Mouse (Mus musculus) stomach, postnatal 0 days (tissue): ENCODE data around the gene St3gal4. TPM values are rescaled to one million over a fixed set of nuclear protein-coding genes. Genes with fewer than 3 reads are reported as not detected.
A peak's percentile ranks its signal among the peaks of the same experiment; 100 is the strongest.
"Not testable (repeated sequence)": the region's sequence is repeated elsewhere in the genome, so short reads cannot be mapped to it uniquely, and the experiment has no call there.

Source experiments
- ATAC-seq: fragments of 200-750 bp; cut with Nextera tagmentation; 2 replicates; pipeline ENCODE4 v1.8.0; 2017; ENCODE audit not compliant: low FRiP score, low TSS enrichment
- DNase-seq: peaks from one replicate; pipeline ENCODE4 v3.0.0-alpha.2; 2016; ENCODE audit warnings: low spot score
- H3K27ac ChIP-seq: fragments of 300-500 bp; sonication (generic); replicated peaks from 2 replicates; pipeline ENCODE4 v1.5.1; 2014; ENCODE audit warnings: mild to moderate bottlenecking, control low read depth
- H3K27me3 ChIP-seq: fragments of 300-500 bp; sonication (generic); 2 replicates; pipeline ENCODE4 v1.6.1; 2014; ENCODE audit warnings: low read length; ENCODE audit not compliant: control insufficient read depth, insufficient read depth
- H3K36me3 ChIP-seq: fragments of 300-500 bp; sonication (generic); 2 replicates; pipeline ENCODE4 v1.6.1; 2014; ENCODE audit warnings: low read length, mixed read lengths; ENCODE audit not compliant: control insufficient read depth, insufficient read depth
- H3K4me1 ChIP-seq: fragments of 300-500 bp; sonication (generic); replicated peaks from 2 replicates; pipeline ENCODE4 v1.6.1; 2014; ENCODE audit warnings: antibody characterized with exemption; ENCODE audit not compliant: control insufficient read depth, insufficient read depth
- H3K4me2 ChIP-seq: fragments of 300-500 bp; sonication (generic); replicated peaks from 2 replicates; pipeline ENCODE4 v1.6.1; 2014; ENCODE audit warnings: low read depth, mild to moderate bottlenecking, control low read depth, moderate library complexity
- H3K4me3 ChIP-seq: fragments of 300-500 bp; sonication (generic); 2 replicates; pipeline ENCODE4 v1.5.1; 2014; ENCODE audit warnings: low read depth, low read length, control low read depth
- H3K9ac ChIP-seq: fragments of 300-500 bp; sonication (generic); 2 replicates; pipeline ENCODE4 v1.6.1; 2014; ENCODE audit warnings: mild to moderate bottlenecking, low read length, control low read depth, mixed read lengths
- H3K9me3 ChIP-seq: fragments of 300-500 bp; sonication (generic); 2 replicates; pipeline ENCODE4 v1.6.1; 2016; ENCODE audit warnings: low read length; ENCODE audit not compliant: control insufficient read depth
- CTCF ChIP-seq: IDR thresholded peaks from 2 replicates; pipeline ENCODE4 v1.5.1; 2016; ENCODE audit warnings: antibody characterized with exemption, low read depth, mild to moderate bottlenecking, moderate library complexity
- EP300 ChIP-seq: optimal IDR thresholded peaks from 2 replicates; pipeline ENCODE3; 2016; ENCODE audit warnings: antibody characterized with exemption
- WGBS: fragments of 180-500 bp; shearing (Covaris S2); extraction: QIAGEN DNeasy Blood & Tissue Kit; methylation state at CpG from one replicate; pipeline ENCODE4 v1.1.7; 2014; 5-methylcytosine and 5-hydroxymethylcytosine counted together
- polyA plus RNA-seq: library from polyadenylated mRNA; unstranded; fragments of >200 nt; fragmentation: Nextera tagmentation; extraction: Ambion mirVana; gene quantifications from 2 replicates; pipeline ENCODE4 v1.2.1, GENCODE M21; 2015

The St3gal4 gene
- polyA plus RNA-seq, 1 experiment from 2014 or later = 14.6 TPM

GRCm38 (mm10) chr9:35161721-35162120 lies 42.7 kb upstream of the St3gal4 start:
- Histone ChIP-seq H3K9ac (no peak overlapping the region), H3K4me3 (no peak overlapping the region), H3K4me1 (no peaks in the 10 kb centered on the region), H3K36me3 (no peaks in the 10 kb centered on the region), H3K27ac (no peak overlapping the region), H3K27me3 (no peaks in the 10 kb centered on the region), H3K4me2 (no peak overlapping the region), H3K9me3 (no peaks in the 10 kb centered on the region)
- DNase-seq (no peak), ATAC-seq (no peak)
- no peak for TF ChIP-seq CTCF
- no peak for TF ChIP-seq EP300
- WGBS = 86% methylated on average over 7 of the region's 7 CpGs

GRCm38 (mm10) chr9:35160662-35161061 lies 41.6 kb upstream of the St3gal4 start:
- H3K4me1 ChIP-seq = no peaks in the 10 kb centered on the region; the same call in 1 of the 2 replicates
- TF ChIP-seq CTCF (no peak), EP300 (no peak)
- ATAC-seq = no peak
- no peak overlapping the region for H3K27ac ChIP-seq
- WGBS = 67% methylated on average over 2 of the region's 2 CpGs
- H3K9ac ChIP-seq = no peak overlapping the region
- H3K27me3 ChIP-seq = no peaks in the 10 kb centered on the region
- no peaks in the 10 kb centered on the region for H3K9me3 ChIP-seq
- no peaks in the 10 kb centered on the region for H3K36me3 ChIP-seq
- H3K4me3 ChIP-seq = no peak overlapping the region
- DNase-seq = no peak
- no peak overlapping the region for H3K4me2 ChIP-seq

GRCm38 (mm10) chr9:35158477-35158876 lies 39.4 kb upstream of the St3gal4 start:
- Histone ChIP-seq H3K4me1 (no peaks in the 10 kb centered on the region; the same call in 1 of the 2 replicates), H3K36me3 (no peaks in the 10 kb centered on the region), H3K4me3 (no peak overlapping the region), H3K27me3 (no peaks in the 10 kb centered on the region), H3K9me3 (no peaks in the 10 kb centered on the region), H3K4me2 (no peak overlapping the region), H3K9ac (no peak overlapping the region), H3K27ac (no peak overlapping the region)
- 90% methylated on average over 3 of the region's 3 CpGs for WGBS
- TF ChIP-seq EP300 (no peak), CTCF (no peak)
- no peak for ATAC-seq
- no peak for DNase-seq

GRCm38 (mm10) chr9:35156862-35157261 lies 37.8 kb upstream of the St3gal4 start:
- Histone ChIP-seq H3K4me2 (no peak overlapping the region), H3K4me1 (no peaks in the 10 kb centered on the region; the same call in 1 of the 2 replicates), H3K9me3 (no peaks in the 10 kb centered on the region), H3K36me3 (no peaks in the 10 kb centered on the region), H3K27ac (peak overlapping the region; percentile 77), H3K4me3 (no peak overlapping the region), H3K27me3 (no peaks in the 10 kb centered on the region), H3K9ac (no peak overlapping the region)
- TF ChIP-seq CTCF (no peak), EP300 (no peak)
- ATAC-seq = peak; percentile 18; the same call in 1 of the 2 replicates
- 74% methylated on average over 4 of the region's 4 CpGs for WGBS
- DNase-seq = no peak

- Histone ChIP-seq H3K4me3 (no peak overlapping the region), H3K4me2 (no peak overlapping the region), H3K9ac (no peak overlapping the region), H3K27me3 (no peaks in the 10 kb centered on the region), H3K4me1 (no peaks in the 10 kb centered on the region; the same call in 1 of the 2 replicates), H3K36me3 (no peaks in the 10 kb centered on the region), H3K9me3 (no peaks in the 10 kb centered on the region), H3K27ac (peak overlapping the region; percentile 77)
- ATAC-seq = peak; percentile 85
- WGBS = 46% methylated on average over 5 of the region's 5 CpGs
- DNase-seq = no peak
- no peak for TF ChIP-seq CTCF
- no peak for TF ChIP-seq EP300
Measured at GRCm38 (mm10) chr9:35156002-35156710, 37.1 kb upstream of the St3gal4 start.

- Histone ChIP-seq H3K9ac (no peak overlapping the region), H3K4me1 (no peaks in the 10 kb centered on the region; the same call in 1 of the 2 replicates), H3K4me2 (no peak overlapping the region), H3K4me3 (no peak overlapping the region), H3K27ac (no peak overlapping the region), H3K9me3 (no peaks in the 10 kb centered on the region), H3K36me3 (no peaks in the 10 kb centered on the region), H3K27me3 (no peaks in the 10 kb centered on the region)
- TF ChIP-seq EP300 (no peak), CTCF (no peak)
- ATAC-seq (no peak), DNase-seq (no peak)
- 78% methylated on average over 1 of the region's 1 CpGs for WGBS
Measured at GRCm38 (mm10) chr9:35152923-35153322, 33.9 kb upstream of the St3gal4 start.

GRCm38 (mm10) chr9:35148822-35149221 lies 29.8 kb upstream of the St3gal4 start:
- not testable (repeated sequence) for DNase-seq, H3K27me3 ChIP-seq, ATAC-seq

GRCm38 (mm10) chr9:35147261-35147660 lies 28.2 kb upstream of the St3gal4 start:
- not testable (repeated sequence) for H3K36me3 ChIP-seq, H3K27ac ChIP-seq, H3K4me1 ChIP-seq, DNase-seq, H3K4me3 ChIP-seq, H3K27me3 ChIP-seq, H3K4me2 ChIP-seq, ATAC-seq, H3K9me3 ChIP-seq, H3K9ac ChIP-seq
- 97% methylated on average over 14 of the region's 14 CpGs for WGBS

More at GRCm38 (mm10) chr9:35148822-35149221, 29.8 kb upstream of the St3gal4 start:
- H3K4me3 ChIP-seq, H3K4me2 ChIP-seq, H3K9me3 ChIP-seq, H3K36me3 ChIP-seq, H3K27ac ChIP-seq, H3K9ac ChIP-seq, H3K4me1 ChIP-seq: not testable (repeated sequence)
